Mouse (Mus musculus) MEL (cell line): ENCODE measurements around the gene Il1r2.

Experiments
- CHD2 ChIP-seq: IDR thresholded peaks from 2 replicates; pipeline ENCODE4 v1.6.1; 2011; ENCODE audit warnings: low read length, improper control_type of control experiment
- CTCF ChIP-seq, 3 experiments: IDR thresholded peaks in 2 of 3; conservative IDR thresholded peaks in 1 of 3; 2 replicates each; pipeline ENCODE4 v1.5.1; 2011 to 2012; ENCODE audit warnings: low read length in 3 of 3, low read depth in 2 of 3, mild to moderate bottlenecking in 2 of 3, improper control_type of control experiment in 1 of 3, inconsistent platforms in 1 of 3, mixed read lengths in 1 of 3, moderate library complexity in 1 of 3; ENCODE audit not compliant: control insufficient read depth in 1 of 3, insufficient read depth in 1 of 3, poor library complexity in 1 of 3, severe bottlenecking in 1 of 3
- ELF1 ChIP-seq: IDR thresholded peaks from 2 replicates; pipeline ENCODE4 v1.6.1; 2014; ENCODE audit warnings: low read depth, mild to moderate bottlenecking, inconsistent platforms, low read length, improper control_type of control experiment, moderate library complexity
- EP300 ChIP-seq, 2 experiments: IDR thresholded peaks; 2 replicates each; pipeline ENCODE4 v1.6.1; 2011; ENCODE audit warnings: improper control_type of control experiment in 2 of 2, low read length in 2 of 2, low read depth in 1 of 2, mild to moderate bottlenecking in 1 of 2
- MAFK ChIP-seq: IDR thresholded peaks from 2 replicates; pipeline ENCODE4 v1.6.1; 2011; ENCODE audit warnings: low read depth, mild to moderate bottlenecking, low read length, improper control_type of control experiment, borderline replicate concordance
- POLR2AphosphoS2 ChIP-seq: IDR thresholded peaks from 2 replicates; pipeline ENCODE4 v1.6.1; 2011; ENCODE audit warnings: low read length, improper control_type of control experiment
- SIN3A ChIP-seq: IDR thresholded peaks from 2 replicates; pipeline ENCODE4 v1.6.1; 2012; ENCODE audit warnings: low read length, improper control_type of control experiment, inconsistent platforms
- TBP ChIP-seq: IDR thresholded peaks from 2 replicates; pipeline ENCODE4 v1.8.0; 2011; ENCODE audit warnings: low read depth, low read length, improper control_type of control experiment
- ZKSCAN1 ChIP-seq: IDR thresholded peaks from 2 replicates; pipeline ENCODE4 v1.6.1; 2012; ENCODE audit warnings: low read depth, mild to moderate bottlenecking, inconsistent platforms, low read length, improper control_type of control experiment, moderate library complexity

DNA sequence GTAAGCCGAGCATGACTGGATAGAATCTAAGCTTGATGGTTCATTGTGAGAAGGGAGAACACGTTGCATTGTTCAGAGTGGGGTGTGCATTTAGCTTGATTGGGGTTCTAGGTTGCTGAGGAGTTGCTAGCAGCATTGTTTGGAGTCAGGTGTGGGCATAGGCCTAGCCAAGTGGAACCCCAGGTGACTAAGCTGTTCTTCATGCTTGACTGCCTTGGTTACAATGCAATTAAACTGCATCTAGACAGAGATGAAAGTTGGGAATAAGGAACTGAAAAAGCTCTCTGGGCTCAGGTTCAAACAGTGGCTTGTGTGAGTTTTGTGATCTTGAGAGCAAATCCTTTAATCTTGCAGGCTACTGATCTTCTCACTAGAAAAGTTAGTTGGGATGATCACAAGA, 55.4 kb downstream of the Il1r2 start:
- TF ChIP-seq ELF1 (no peak), TBP (no peak), CTCF (IDR thresholded peaks at IDR 0.05 in 2 of 3, conservative IDR thresholded peaks at IDR 0.05 in 1 of 3; ENCODE audit: control insufficient read depth in 1 of 3, insufficient read depth in 1 of 3, low read depth in 2 of 3, low read length in 3 of 3, poor library complexity in 1 of 3, severe bottlenecking in 1 of 3) (no peak), POLR2AphosphoS2 (no peak), ZKSCAN1 (no peak), EP300 (IDR thresholded peaks at IDR 0.05; ENCODE audit: low read depth in 1 of 2, low read length in 2 of 2) (no peak), CHD2 (no peak), MAFK (no peak), SIN3A (no peak)
